Mouse (Mus musculus): ENCODE results near the gene Gjd3.

The Gjd3 gene

GRCm38 (mm10) chr11:98981289-98981996, 1.4 kb downstream of the Gjd3 start:
- no peak for DNase-seq (ENCODE audit: low spot score)

DNA sequence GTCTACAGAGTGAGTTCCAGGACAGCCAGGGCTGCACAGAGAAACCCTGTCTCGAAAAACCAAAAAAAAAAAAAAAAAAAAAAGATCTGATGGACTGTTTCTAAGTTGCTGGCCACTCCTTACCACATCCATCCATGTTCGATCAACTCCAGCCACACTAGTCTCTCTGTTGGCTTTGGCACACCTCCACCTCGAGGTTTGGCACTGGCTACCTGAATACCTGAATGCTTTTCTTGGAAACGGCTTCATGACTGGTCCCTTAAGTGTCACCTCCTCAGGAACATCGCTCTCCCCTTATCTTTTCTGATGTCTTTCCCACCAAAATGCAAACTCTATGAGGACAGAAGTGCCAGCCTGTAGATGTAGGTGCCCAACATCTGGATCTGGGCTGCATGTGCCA, 3.5 kb downstream of the Gjd3 start:
- no peak for DNase-seq (ENCODE audit: low spot score)

DNA sequence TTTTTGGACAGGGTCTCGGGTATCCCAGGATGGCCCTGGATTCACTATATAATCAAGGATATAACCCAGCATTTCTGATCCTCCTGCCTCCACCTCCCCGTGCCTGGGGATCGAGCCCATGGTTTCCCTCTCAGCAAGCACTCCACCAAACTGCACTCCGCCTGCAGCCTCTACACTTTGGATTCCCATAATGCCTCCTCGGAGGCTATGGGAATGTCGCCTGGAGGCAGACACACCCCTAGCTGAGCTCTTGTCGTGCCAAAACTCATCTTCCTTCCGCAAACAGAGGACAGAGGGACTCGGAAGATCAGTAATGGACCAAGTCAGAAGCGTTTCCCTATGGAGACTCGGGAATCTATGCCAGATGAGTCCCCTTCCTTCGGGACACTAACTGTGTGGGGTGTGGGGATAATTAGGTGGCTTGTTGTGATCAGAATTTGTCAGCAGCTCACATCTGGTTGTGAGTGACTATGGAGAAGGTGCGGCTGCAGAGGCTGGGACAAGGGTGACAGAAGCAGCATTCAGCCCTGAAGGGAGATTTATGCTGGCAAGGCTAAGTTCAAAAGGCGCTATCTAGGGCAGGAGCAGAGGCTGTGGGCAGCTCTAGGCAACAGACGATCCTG, 4.2 kb downstream of the Gjd3 start:
- DNase-seq (ENCODE audit: low spot score) = no peak

DNA sequence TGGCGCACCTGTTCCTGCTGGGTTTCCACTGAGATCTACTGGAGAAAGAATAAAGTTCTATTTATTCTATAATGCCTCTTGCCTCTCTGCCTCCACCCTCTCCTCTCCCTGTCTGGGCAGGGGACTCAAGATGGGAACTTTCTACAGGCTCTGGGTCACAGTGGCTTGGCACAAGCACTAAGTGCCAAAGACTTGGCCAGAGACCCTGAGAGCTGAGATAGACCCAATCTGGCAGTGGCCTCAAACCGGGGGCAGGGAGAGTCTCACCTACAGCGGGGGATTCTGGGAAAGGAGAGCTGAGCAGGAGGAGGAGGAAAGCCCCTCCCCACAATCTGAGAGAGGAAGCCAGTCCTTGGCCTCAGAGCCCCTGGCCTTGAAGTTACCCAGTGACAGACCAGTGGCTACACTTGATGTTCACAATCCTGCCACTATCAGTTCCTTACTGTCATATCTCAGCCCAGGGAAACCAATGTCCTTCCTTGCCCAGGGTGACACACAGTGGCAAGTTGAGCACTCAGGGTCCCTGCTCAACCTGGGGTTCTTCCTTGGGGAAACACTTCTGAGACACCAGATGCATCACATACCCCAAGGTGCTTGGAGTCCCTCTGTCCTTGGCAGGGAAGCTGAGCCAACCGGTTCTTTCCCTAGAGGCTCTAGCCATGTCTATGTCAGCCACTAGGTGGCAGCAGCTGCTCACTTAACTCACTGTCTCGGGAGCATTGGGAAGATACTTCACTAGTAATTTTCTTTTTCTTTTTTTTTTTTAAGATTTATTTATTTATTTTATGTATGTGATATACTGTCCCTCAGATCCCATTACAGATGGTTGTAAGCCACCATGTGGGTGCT, 7.7 kb downstream of the Gjd3 start:
- DNase-seq (ENCODE audit: low spot score) = peak; percentile 72

- DNase-seq (ENCODE audit: low spot score) = no peak
Observed at GRCm38 (mm10) chr11:98974213-98974612, 8.6 kb downstream of the Gjd3 start.

DNA sequence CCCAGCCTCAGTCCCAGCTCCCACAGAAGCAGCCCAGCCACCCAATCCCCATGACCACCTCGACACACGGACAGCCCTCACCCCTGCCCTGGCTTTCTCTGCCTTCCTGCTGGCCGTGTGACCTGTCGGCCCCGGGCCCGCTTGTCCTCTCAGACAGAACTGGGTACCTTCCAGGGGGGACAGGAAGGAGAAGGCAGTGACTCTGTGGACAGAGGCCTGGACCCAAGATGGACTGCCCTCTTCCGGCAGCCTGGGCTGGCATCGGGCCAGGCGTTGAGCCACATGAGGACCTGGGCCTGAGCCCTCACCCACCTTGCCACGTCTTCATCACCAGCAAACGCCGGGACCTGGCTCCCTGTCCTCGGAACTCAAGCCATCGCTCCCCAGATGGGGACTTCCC, 9.2 kb downstream of the Gjd3 start:
- no peak for DNase-seq (ENCODE audit: low spot score)

DNA sequence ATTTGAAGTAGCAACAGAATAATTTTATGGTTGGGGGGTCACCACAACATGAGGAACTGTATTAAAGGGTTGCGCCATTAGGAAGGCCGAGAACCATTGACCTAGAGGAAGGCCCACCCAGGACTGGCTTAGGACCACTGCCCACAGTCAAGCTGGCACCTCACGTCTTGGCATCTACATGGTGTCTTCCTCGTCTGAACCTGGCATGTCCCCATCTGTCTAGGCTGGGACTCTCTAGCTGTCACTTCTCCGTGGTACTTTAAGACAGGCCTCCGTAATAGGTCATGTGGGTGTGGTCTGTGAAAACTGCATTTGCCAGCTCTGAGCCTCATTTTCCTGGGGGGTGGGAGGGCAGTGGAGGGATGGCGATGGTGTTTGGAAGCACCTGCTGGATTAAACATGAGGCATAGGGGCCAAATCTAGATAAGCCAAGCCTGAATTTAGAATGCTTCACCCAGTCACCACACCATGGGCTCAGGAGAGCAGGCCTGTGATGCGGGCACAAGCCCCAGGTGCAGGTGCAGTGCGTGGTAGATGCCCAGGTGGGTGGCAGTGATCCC, 9.9 kb downstream of the Gjd3 start:
- no peak for DNase-seq (ENCODE audit: low spot score)

- DNase-seq (ENCODE audit: low spot score) = peak; percentile 87
Observed at GRCm38 (mm10) chr11:98972215-98972614, 10.6 kb downstream of the Gjd3 start.

DNA sequence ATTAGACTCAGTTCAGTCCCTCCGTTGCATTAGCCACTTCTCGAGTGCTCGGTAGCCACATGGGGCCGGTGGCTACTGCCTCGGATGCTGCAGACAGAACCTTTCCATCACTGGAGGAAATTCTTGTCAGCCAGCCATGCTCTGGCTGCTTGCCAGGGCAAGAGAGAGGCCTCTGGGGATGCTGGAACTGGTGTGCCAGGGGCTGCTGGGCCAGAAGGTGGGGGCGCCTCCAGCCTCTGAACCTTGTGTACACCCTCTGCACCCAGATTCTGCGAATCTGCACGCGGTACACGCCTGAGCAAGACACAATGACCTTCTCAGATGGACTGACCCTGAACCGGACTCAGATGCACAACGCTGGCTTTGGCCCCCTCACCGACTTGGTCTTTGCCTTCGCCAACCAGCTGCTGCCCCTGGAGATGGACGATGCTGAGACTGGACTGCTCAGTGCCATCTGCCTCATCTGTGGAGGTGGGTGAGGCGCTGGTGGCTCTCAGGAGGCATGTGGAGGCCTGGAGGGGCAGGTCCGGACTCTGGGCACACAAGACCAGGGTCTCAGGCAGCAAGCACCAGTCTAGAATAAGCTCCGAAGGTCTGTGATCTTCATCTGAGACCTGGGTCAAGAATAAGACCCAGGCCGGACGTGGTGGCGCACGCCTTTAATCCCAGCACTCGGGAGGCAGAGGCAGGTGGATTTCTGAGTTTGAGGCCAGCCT, 11.3 kb downstream of the Gjd3 start:
- no peak for DNase-seq (ENCODE audit: low spot score)

DNA sequence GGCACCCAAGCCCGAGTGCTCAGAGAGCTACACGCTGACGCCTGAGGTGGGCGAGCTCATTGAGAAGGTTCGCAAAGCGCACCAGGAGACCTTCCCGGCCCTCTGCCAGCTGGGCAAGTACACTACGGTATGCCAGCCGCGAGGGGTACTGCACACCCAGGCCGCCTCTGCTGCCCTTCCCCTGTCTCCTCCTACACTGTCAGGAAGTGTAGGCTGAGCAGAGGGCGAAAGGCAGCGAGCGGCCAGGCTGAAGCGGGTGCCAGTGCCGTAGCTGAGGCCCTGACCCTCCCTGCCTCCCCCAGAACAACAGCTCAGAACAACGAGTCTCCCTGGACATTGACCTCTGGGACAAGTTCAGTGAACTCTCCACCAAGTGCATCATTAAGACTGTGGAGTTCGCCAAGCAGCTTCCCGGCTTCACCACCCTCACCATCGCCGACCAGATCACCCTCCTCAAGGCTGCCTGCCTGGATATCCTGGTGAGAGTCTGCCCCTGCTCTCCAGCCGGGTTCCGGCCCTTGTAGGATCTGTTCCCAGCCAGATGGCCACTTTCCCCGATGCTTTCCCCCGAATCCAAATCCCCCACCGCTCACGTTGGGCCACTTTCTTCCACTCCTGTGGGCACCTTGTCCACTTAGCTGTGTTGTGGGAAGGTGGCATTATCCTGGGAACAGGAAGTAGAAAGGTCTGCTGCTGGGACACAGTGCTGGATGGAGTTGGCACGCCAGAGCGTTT, 12.5 kb downstream of the Gjd3 start:
- no peak for DNase-seq (ENCODE audit: low spot score)

DNA sequence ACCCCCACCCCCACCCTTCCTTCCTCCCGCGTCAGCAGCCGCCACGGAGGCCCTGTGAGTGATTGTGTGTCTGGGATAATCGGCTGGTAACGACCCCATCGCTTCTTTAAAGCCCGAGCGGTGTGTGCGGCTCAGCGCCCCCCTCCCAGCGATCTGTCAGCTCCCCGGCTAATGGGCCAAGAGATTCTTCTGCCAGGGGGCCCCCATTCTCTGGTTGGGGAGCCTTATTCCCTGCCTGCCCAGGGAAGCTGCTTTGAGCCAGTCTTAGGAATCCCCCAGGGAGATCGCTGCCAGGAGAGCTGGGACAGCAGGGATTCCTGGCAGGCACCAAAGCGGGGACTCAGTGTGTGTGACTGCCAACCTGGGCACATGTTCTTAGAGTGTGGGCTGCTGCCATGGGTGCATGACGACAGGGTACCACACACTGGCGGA, 13.3 kb downstream of the Gjd3 start:
- DNase-seq (ENCODE audit: low spot score) = no peak

DNA sequence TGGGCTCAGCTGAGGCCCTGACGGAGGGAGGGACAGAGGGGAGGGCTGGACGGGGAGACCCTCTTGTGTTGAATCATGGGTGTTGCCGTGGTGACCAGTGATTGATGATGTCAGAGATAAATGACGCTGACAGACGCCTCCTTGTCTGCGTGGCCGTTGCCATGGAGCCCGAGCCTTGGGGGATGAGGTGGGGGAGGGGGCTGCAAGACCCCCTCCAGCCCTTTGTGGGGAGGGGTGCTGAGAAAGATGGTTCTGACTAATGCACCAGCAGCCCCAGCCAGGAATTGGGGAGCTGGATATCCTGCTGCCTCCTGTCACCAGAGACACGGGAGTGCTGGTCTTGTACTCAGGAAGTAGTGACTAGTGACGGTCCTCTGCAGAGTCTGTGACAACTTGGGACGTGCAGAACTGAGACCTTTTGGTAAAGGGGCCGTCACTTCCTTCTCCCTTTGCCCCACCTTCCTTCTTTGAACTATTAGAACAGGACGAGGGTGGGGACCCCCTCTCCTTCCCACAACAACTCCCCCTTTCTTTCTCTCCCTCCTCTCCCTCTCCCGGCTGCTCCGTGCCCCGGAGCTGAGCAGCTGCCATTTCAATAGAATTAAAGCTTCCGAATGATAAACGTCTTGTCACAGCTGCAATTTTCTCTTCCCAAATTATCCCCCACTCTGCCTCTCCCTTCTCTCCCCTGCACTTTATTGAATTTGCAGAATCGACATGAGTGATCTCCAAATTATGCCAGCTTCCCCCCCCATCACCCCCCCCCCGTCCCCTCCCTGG, 13.9 kb downstream of the Gjd3 start:
- DNase-seq (ENCODE audit: low spot score) = no peak

- no peak for DNase-seq (ENCODE audit: low spot score)
Observed at GRCm38 (mm10) chr11:98968079-98968478, 14.7 kb downstream of the Gjd3 start.

GRCm38 (mm10) chr11:98966499-98967141, 16.2 kb downstream of the Gjd3 start:
- peak; percentile 46 for DNase-seq (ENCODE audit: low spot score)

- DNase-seq (ENCODE audit: low spot score) = no peak
Observed at GRCm38 (mm10) chr11:98965416-98966077, 17.3 kb downstream of the Gjd3 start.

DNA sequence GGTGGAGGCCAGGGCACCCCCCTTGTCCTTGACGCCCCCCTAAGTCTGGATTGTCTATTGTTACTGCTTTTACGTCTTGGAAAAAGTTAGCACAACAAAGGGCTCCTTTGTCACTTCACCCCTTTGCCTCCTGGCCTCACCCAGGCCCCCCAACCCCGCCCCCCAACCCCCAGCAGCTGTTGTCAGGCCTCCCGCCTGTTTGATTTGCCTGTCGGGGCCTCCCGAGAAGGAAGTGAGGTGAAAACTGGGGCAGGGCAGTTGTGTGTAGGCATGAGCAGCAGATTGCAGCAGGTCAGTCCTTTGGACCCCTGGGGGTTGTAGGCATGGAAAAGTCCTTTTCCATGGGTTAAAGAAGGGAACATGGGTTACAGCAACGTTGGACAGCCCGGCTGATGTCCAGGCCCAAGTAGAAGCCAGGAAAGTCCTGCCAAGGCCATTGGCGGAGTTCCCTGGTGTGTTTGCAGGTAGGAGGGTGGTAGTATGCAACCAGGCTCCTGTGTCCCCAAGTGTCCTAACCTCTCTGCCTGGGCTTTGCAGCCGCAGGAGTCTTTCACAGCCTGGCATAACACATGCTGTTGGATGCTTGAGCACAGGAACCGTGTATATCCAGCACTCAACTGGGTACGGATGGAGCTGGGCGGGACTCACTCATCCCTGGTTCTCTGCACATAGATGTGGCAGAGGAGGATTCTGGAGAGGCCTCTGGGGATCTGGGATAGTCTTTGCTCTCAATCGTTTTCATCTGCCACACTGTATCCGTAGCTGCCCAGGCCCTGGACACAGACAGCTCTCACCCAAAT, 18.0 kb downstream of the Gjd3 start:
- no peak for DNase-seq (ENCODE audit: low spot score)

GRCm38 (mm10) chr11:98964201-98964615, 18.6 kb downstream of the Gjd3 start:
- no peak for DNase-seq (ENCODE audit: low spot score)

- DNase-seq (ENCODE audit: low spot score) = peak; percentile 68
Observed at GRCm38 (mm10) chr11:98963191-98964021, 19.4 kb downstream of the Gjd3 start.

Data from urinary bladder, postnatal 25 days (tissue).